Mouse (Mus musculus) kidney, adult 2 months (tissue): Measurements from ENCODE around the gene Lrrc15.

Experiments used
- CTCF ChIP-seq: fragments of 200-500 bp; conservative IDR thresholded peaks from 2 replicates; pipeline ENCODE4 v1.5.1; 2011; ENCODE audit warnings: low read depth, mild to moderate bottlenecking, control low read depth, low read length, moderate library complexity, mixed read lengths; ENCODE audit not compliant: insufficient read depth, insufficient read length
- POLR2A ChIP-seq: fragments of 200-500 bp; IDR thresholded peaks from one replicate; pipeline ENCODE4 v1.6.1; 2011; ENCODE audit warnings: low read depth, low read length, control low read depth

GRCm38 (mm10) chr16:30267359-30267758 lies 15.7 kb downstream of the Lrrc15 start, which contains the start of gene Cpn2:
- TF ChIP-seq CTCF (no peak), POLR2A (no peak)
